ENCODE assay signal across 10 mouse cellular contexts in genomic region chr2:154659531-154660074, GRCm38 (mm10). TPM values are rescaled to one million over a fixed set of nuclear protein-coding genes. Genes with fewer than 3 reads are reported as not detected.
DNase-seq lines count a peak whose midpoint lies in the region; ATAC-seq and TF ChIP-seq lines count a peak whose summit lies in the region.
"Had no signal": no experiment of that assay in that cellular context is flagged by ENCODE, and none has a peak within 500 bp of the region (broad histone marks: within the 10 kb centered on the region; RNA-seq: fewer than 3 reads in every experiment).

No protein-coding gene starts in this region.

- H3K27ac ChIP-seq in gastrocnemius, adult 2 months = peak overlapping the region; percentile 43; the same call in 1 of the 2 replicates
- no peak overlapping the region for H3K27ac ChIP-seq in midbrain, embryonic 10.5 days (replicated peaks)
- H3K27ac ChIP-seq in midbrain, embryonic 11.5 days (ENCODE audit: low read depth, low read length) = no peak overlapping the region
- H3K27ac ChIP-seq in limb, embryonic 14.5 days (replicated peaks; ENCODE audit: low read depth, low read length) = no peak overlapping the region
- H3K27ac ChIP-seq in stomach, embryonic 16.5 days (ENCODE audit: low read length) = peak overlapping the region; percentile 1; the same call in 1 of the 2 replicates

- peaks cover 28% of the 10 kb centered on the region for H3K4me1 ChIP-seq in midbrain, embryonic 10.5 days
- H3K4me1 ChIP-seq in midbrain, embryonic 11.5 days (ENCODE audit: control insufficient read depth, insufficient read depth, low read length) = peaks cover 10% of the 10 kb centered on the region
- H3K4me1 ChIP-seq in limb, embryonic 14.5 days (ENCODE audit: control insufficient read depth, insufficient read depth, low read length) = peaks cover 17% of the 10 kb centered on the region
- H3K4me1 ChIP-seq in stomach, embryonic 16.5 days (ENCODE audit: control insufficient read depth, insufficient read depth, low read length) = peaks cover 22% of the 10 kb centered on the region

- H3K9ac ChIP-seq in midbrain, embryonic 11.5 days (ENCODE audit: low read length) = no peak overlapping the region
- H3K9ac ChIP-seq in limb, embryonic 14.5 days (ENCODE audit: low read depth, low read length, severe bottlenecking) = 0 out of 2 replicates have a peak overlapping the region, but pooled peaks have one; percentile 88
- no peak overlapping the region for H3K9ac ChIP-seq in stomach, embryonic 16.5 days (ENCODE audit: low read length)

- peak overlapping the region; percentile 99 for H3K4me3 ChIP-seq in gastrocnemius, adult 2 months
- 0 out of 2 replicates have a peak overlapping the region, but pooled peaks have one; percentile 91 for H3K4me3 ChIP-seq in midbrain, embryonic 10.5 days
- H3K4me3 ChIP-seq in midbrain, embryonic 11.5 days (ENCODE audit: low read depth, low read length) = no peak overlapping the region
- no peak overlapping the region for H3K4me3 ChIP-seq in limb, embryonic 14.5 days (replicated peaks; ENCODE audit: low read length)
- H3K4me3 ChIP-seq in stomach, embryonic 16.5 days (replicated peaks; ENCODE audit: low read length) = peak overlapping the region; percentile 90; the same call in 1 of the 2 replicates

- no peak for DNase-seq in gastrocnemius, adult 2 months
- DNase-seq in gastrocnemius, postnatal 25 days = no peak
- no peak for DNase-seq in midbrain, embryonic 10.5 days (ENCODE audit: low spot score)
- DNase-seq in midbrain, embryonic 11.5 days (ENCODE audit: low spot score, missing footprints) = no peak
- no peak for DNase-seq in limb, embryonic 14.5 days (ENCODE audit: low spot score)
- no peak for DNase-seq in adrenal gland, postnatal 36 days
- DNase-seq in retina, postnatal 1 day = no peak
- DNase-seq: adrenal gland, postnatal 10 days; layer of hippocampus, postnatal 36 days had no signal

- intact Hi-C loops in gastrocnemius, adult 2 months (cut with DNase I) = loop anchor here (2.0 kb wide), 1 partner anchor 233 kb away; the partner anchor contains the start of gene Eif2s2

- peaks cover 31% of the 10 kb centered on the region for H3K36me3 ChIP-seq in midbrain, embryonic 10.5 days
- H3K36me3 ChIP-seq in midbrain, embryonic 11.5 days (ENCODE audit: control insufficient read depth, insufficient read depth, low read length) = peaks cover 3% of the 10 kb centered on the region; the same call in 1 of the 2 replicates
- peaks cover 10% of the 10 kb centered on the region; the same call in 1 of the 2 replicates for H3K36me3 ChIP-seq in limb, embryonic 14.5 days (ENCODE audit: control insufficient read depth, insufficient read depth, low read length)
- H3K36me3 ChIP-seq in stomach, embryonic 16.5 days (ENCODE audit: control insufficient read depth, insufficient read depth, low read length) = 0 out of 2 replicates have a peak, but pooled peaks cover 4% of the 10 kb centered on the region

- TF ChIP-seq CTCF in gastrocnemius, adult 2 months (IDR thresholded peaks at IDR 0.05) = no peak

- WGBS in midbrain, embryonic 10.5 days = 81% methylated on average over 4 of the region's 5 CpGs
- 90% methylated on average over 3 of the region's 5 CpGs for WGBS in midbrain, embryonic 11.5 days
- WGBS in limb, embryonic 14.5 days = 87% methylated on average over 5 of the region's 5 CpGs
- WGBS in stomach, embryonic 16.5 days = 77% methylated on average over 4 of the region's 5 CpGs

- H3K27me3 ChIP-seq in midbrain, embryonic 10.5 days (ENCODE audit: low read depth, poor library complexity, severe bottlenecking) = no peaks in the 10 kb centered on the region
- H3K27me3 ChIP-seq in midbrain, embryonic 11.5 days (ENCODE audit: control insufficient read depth, insufficient read depth, low read length) = no peaks in the 10 kb centered on the region
- H3K27me3 ChIP-seq in limb, embryonic 14.5 days (ENCODE audit: control insufficient read depth, insufficient read depth, low read length) = no peaks in the 10 kb centered on the region
- H3K27me3 ChIP-seq in stomach, embryonic 16.5 days (ENCODE audit: control insufficient read depth, insufficient read depth, low read length) = no peaks in the 10 kb centered on the region

- no peaks in the 10 kb centered on the region for H3K9me3 ChIP-seq in midbrain, embryonic 10.5 days (replicated peaks)
- H3K9me3 ChIP-seq in midbrain, embryonic 11.5 days (ENCODE audit: control insufficient read depth, low read length) = no peaks in the 10 kb centered on the region
- H3K9me3 ChIP-seq in limb, embryonic 14.5 days (ENCODE audit: control insufficient read depth, low read length) = no peaks in the 10 kb centered on the region
- H3K9me3 ChIP-seq in stomach, embryonic 16.5 days (replicated peaks; ENCODE audit: control insufficient read depth, low read length) = no peaks in the 10 kb centered on the region

- no peak overlapping the region for H3K4me2 ChIP-seq in midbrain, embryonic 11.5 days
- H3K4me2 ChIP-seq in limb, embryonic 14.5 days (replicated peaks; ENCODE audit: low read depth, low read length, severe bottlenecking) = 0 out of 2 replicates have a peak overlapping the region, but pooled peaks have one; percentile 63
- peak overlapping the region; percentile 85 for H3K4me2 ChIP-seq in stomach, embryonic 16.5 days (ENCODE audit: low read depth, low read length)

- TF ChIP-seq POLR2A in limb, embryonic 14.5 days (IDR thresholded peaks at IDR 0.05; ENCODE audit: borderline replicate concordance, extremely low read depth, insufficient read depth, insufficient read length) = no peak

- ATAC-seq in midbrain, embryonic 11.5 days (ENCODE audit: low FRiP score) = no peak
- ATAC-seq in limb, embryonic 14.5 days (ENCODE audit: low FRiP score, low read depth) = no peak
- ATAC-seq in stomach, embryonic 16.5 days (ENCODE audit: insufficient read depth, low FRiP score) = no peak

RNA-seq across cellular contexts. Expression of gene Chmp4b, which starts 8.1 kb away (rescaled TPM):
- total RNA-seq in gastrocnemius, adult 2 months (2021) = 100 to 1,000 TPM; 111 to 119 TPM
- total RNA-seq in gastrocnemius, postnatal 25 days (2021) = 100 to 1,000 TPM; 102 TPM
- 13.1 and 13.8 TPM in 2 replicates for polyA plus RNA-seq in midbrain, embryonic 10.5 days (2016; fragmentation: Nextera tagmentation; extraction: Ambion mirVana)
- 12.7 and 14.0 TPM in 2 replicates for polyA plus RNA-seq in midbrain, embryonic 11.5 days (2014; fragmentation: Nextera tagmentation; extraction: Ambion mirVana)
- polyA plus RNA-seq in limb, embryonic 14.5 days (2012; rRNA removed) = 177 and 206 TPM in 2 replicates
- polyA plus RNA-seq in limb, embryonic 14.5 days (2014; fragmentation: Nextera tagmentation; extraction: Ambion mirVana) = 20.7 and 20.9 TPM in 2 replicates
- polyA plus RNA-seq in stomach, embryonic 16.5 days (2015; fragmentation: Nextera tagmentation; extraction: Ambion mirVana) = 20.7 and 23.6 TPM in 2 replicates
- total RNA-seq in adrenal gland, postnatal 36 days (2021) = 100 to 1,000 TPM; 220 to 259 TPM

RNA-seq across cellular contexts. Expression of gene 4930519P11Rik, which starts 46.4 kb away (rescaled TPM):
- total RNA-seq in gastrocnemius, adult 2 months (2021) = not detected
- total RNA-seq in gastrocnemius, postnatal 25 days (2021) = not detected
- 0.30 TPM in 1 of 2 replicates, not detected in the other for polyA plus RNA-seq in midbrain, embryonic 10.5 days (2016; fragmentation: Nextera tagmentation; extraction: Ambion mirVana)
- polyA plus RNA-seq in midbrain, embryonic 11.5 days (2014; fragmentation: Nextera tagmentation; extraction: Ambion mirVana) = 0.60 and 1.1 TPM in 2 replicates
- polyA plus RNA-seq in limb, embryonic 14.5 days (2012; rRNA removed) = 0.16 and 0.58 TPM in 2 replicates
- 0.46 TPM in 1 of 2 replicates, not detected in the other for polyA plus RNA-seq in limb, embryonic 14.5 days (2014; fragmentation: Nextera tagmentation; extraction: Ambion mirVana)
- not detected in 2 replicates for polyA plus RNA-seq in stomach, embryonic 16.5 days (2015; fragmentation: Nextera tagmentation; extraction: Ambion mirVana)
- total RNA-seq in adrenal gland, postnatal 36 days (2021) = under 1 TPM in 1 of 2 experiments, not detected in 1; 0.63 TPM
- total RNA-seq: adrenal gland, postnatal 10 days; layer of hippocampus, postnatal 36 days had no signal

RNA-seq across cellular contexts. Expression of gene Zfp341, which starts 46.5 kb away (rescaled TPM):
- total RNA-seq in gastrocnemius, adult 2 months (2021) = 1 to 10 TPM; 2.6 to 3.5 TPM
- 1 to 10 TPM; 2.2 to 2.5 TPM for total RNA-seq in gastrocnemius, postnatal 25 days (2021)
- polyA plus RNA-seq in midbrain, embryonic 10.5 days (2016; fragmentation: Nextera tagmentation; extraction: Ambion mirVana) = 0.92 and 1.1 TPM in 2 replicates
- polyA plus RNA-seq in midbrain, embryonic 11.5 days (2014; fragmentation: Nextera tagmentation; extraction: Ambion mirVana) = 0.92 and 1.2 TPM in 2 replicates
- 7.1 and 8.9 TPM in 2 replicates for polyA plus RNA-seq in limb, embryonic 14.5 days (2012; rRNA removed)
- 0.98 and 1.1 TPM in 2 replicates for polyA plus RNA-seq in limb, embryonic 14.5 days (2014; fragmentation: Nextera tagmentation; extraction: Ambion mirVana)
- 0.34 and 0.59 TPM in 2 replicates for polyA plus RNA-seq in stomach, embryonic 16.5 days (2015; fragmentation: Nextera tagmentation; extraction: Ambion mirVana)
- total RNA-seq in adrenal gland, postnatal 36 days (2021) = 1 to 10 TPM; 2.6 to 3.0 TPM

RNA-seq across cellular contexts. Expression of gene Pxmp4, which starts 56.1 kb away (rescaled TPM):
- 10 to 100 TPM; 10.1 to 15.8 TPM for total RNA-seq in gastrocnemius, adult 2 months (2021)
- total RNA-seq in gastrocnemius, postnatal 25 days (2021) = 10 to 100 TPM; 12.6 to 14.9 TPM
- polyA plus RNA-seq in midbrain, embryonic 10.5 days (2016; fragmentation: Nextera tagmentation; extraction: Ambion mirVana) = 13.2 and 13.9 TPM in 2 replicates
- 12.3 and 14.1 TPM in 2 replicates for polyA plus RNA-seq in midbrain, embryonic 11.5 days (2014; fragmentation: Nextera tagmentation; extraction: Ambion mirVana)
- 20.6 and 21.2 TPM in 2 replicates for polyA plus RNA-seq in limb, embryonic 14.5 days (2012; rRNA removed)
- 27.0 and 27.6 TPM in 2 replicates for polyA plus RNA-seq in limb, embryonic 14.5 days (2014; fragmentation: Nextera tagmentation; extraction: Ambion mirVana)
- 32.4 and 35.1 TPM in 2 replicates for polyA plus RNA-seq in stomach, embryonic 16.5 days (2015; fragmentation: Nextera tagmentation; extraction: Ambion mirVana)
- total RNA-seq in adrenal gland, postnatal 36 days (2021) = 10 to 100 TPM; 30.9 to 35.7 TPM

Comparison
In these comparisons a context has a peak if more than half of its experiments do, and no peak if none do; other contexts are left out.
1. H3K4me3 ChIP-seq: peak in gastrocnemius, adult 2 months (single experiment), midbrain, embryonic 10.5 days (single experiment) and stomach, embryonic 16.5 days (single experiment); none in midbrain, embryonic 11.5 days (single experiment) and limb, embryonic 14.5 days (single experiment).
2. H3K27ac ChIP-seq: peak in gastrocnemius, adult 2 months (single experiment) and stomach, embryonic 16.5 days (single experiment); none in midbrain, embryonic 10.5 days (single experiment), midbrain, embryonic 11.5 days (single experiment) and limb, embryonic 14.5 days (single experiment).